Mouse (Mus musculus): Measurements from ENCODE around the gene Bcl3.

GRCm38 (mm10) chr7:19831837-19832236, 9.3 kb upstream of the Bcl3 start:
- TF ChIP-seq CTCF (IDR thresholded peaks at IDR 0.05; ENCODE audit: extremely low read depth, insufficient read length, insufficient replicate concordance, low read depth, low read length) (no peak), POLR2A (IDR thresholded peaks at IDR 0.05; ENCODE audit: low read depth, low read length) (0 out of 2 replicates have a peak, but pooled peaks have one; percentile 23)

Measured in small intestine, adult 2 months (tissue).